Mouse (Mus musculus): ENCODE data around the gene Ifng. TPM values are rescaled to one million over a fixed set of nuclear protein-coding genes. Genes with fewer than 3 reads are reported as not detected.

The Ifng gene
- total and polyA plus RNA-seq, 2 experiments from 2014 or later = not detected

DNA sequence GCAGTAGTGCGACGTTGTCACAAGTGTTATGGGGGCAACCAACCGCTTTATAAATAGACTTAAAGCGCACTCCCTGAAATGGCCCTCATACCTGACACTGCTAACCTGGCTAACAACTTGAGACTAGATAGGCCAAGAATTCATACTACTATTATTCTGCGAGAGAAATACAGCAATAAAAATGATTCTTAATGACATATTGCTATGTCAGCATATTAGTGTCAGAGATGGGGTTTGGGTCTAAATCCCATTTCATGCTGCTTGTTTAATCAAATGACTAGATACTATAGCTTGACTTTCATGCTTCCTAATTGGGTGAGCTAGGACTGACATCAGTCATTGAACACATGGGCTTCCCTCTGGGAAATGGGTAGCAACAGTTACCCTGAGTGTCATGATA lies 39.3 kb downstream of the Ifng start:
- TF ChIP-seq CTCF (IDR thresholded peaks at IDR 0.05; ENCODE audit: low read depth) (no peak), EP300 (IDR thresholded peaks at IDR 0.05; ENCODE audit: low read depth) (no peak)
- WGBS = 96% methylated on average over 5 of the region's 5 CpGs
- Histone ChIP-seq H3K4me1 (ENCODE audit: control insufficient read depth, insufficient read depth) (no peaks in the 10 kb centered on the region), H3K27ac (ENCODE audit: low read depth) (no peak overlapping the region), H3K36me3 (replicated peaks; ENCODE audit: control insufficient read depth, insufficient read depth, low read length) (no peaks in the 10 kb centered on the region), H3K4me3 (ENCODE audit: low read depth, low read length) (no peak overlapping the region), H3K4me2 (ENCODE audit: low read depth, low read length) (no peak overlapping the region), H3K27me3 (ENCODE audit: control insufficient read depth, insufficient read depth, low read length) (no peaks in the 10 kb centered on the region), H3K9ac (replicated peaks; ENCODE audit: low read depth, low read length) (no peak overlapping the region), H3K9me3 (replicated peaks; ENCODE audit: control insufficient read depth, low read length) (no peaks in the 10 kb centered on the region)
- ATAC-seq (ENCODE audit: insufficient read depth, low read depth) (no peak), DNase-seq (ENCODE audit: low spot score) (no peak)

DNA sequence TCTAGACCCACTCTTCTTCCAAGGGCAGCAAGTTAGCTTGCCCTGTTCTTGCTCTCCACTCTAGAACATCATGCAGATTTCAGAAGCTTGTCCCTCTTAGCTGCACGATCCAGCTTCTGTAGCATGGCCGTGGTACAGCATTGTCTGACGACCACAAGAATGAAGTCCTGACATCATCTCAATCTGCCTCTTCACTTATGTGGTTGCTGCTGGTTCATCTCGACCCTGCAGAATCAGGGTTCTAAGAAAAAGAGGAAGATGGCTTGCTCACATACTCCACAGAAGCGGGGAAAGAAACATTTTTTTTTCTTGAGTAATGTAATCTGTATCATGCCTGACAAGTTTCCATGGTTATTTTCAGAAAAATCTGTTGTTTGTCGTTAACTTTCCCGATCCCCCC lies 39.9 kb downstream of the Ifng start:
- Histone ChIP-seq H3K4me2 (ENCODE audit: low read depth, low read length) (no peak overlapping the region), H3K9me3 (replicated peaks; ENCODE audit: control insufficient read depth, low read length) (no peaks in the 10 kb centered on the region), H3K4me1 (ENCODE audit: control insufficient read depth, insufficient read depth) (no peaks in the 10 kb centered on the region), H3K4me3 (ENCODE audit: low read depth, low read length) (no peak overlapping the region), H3K27me3 (ENCODE audit: control insufficient read depth, insufficient read depth, low read length) (no peaks in the 10 kb centered on the region), H3K9ac (replicated peaks; ENCODE audit: low read depth, low read length) (no peak overlapping the region), H3K27ac (ENCODE audit: low read depth) (no peak overlapping the region), H3K36me3 (replicated peaks; ENCODE audit: control insufficient read depth, insufficient read depth, low read length) (no peaks in the 10 kb centered on the region)
- WGBS = 70% methylated on average over 7 of the region's 7 CpGs
- no peak for TF ChIP-seq CTCF (IDR thresholded peaks at IDR 0.05; ENCODE audit: low read depth)
- no peak for TF ChIP-seq EP300 (IDR thresholded peaks at IDR 0.05; ENCODE audit: low read depth)
- no peak for DNase-seq (ENCODE audit: low spot score)
- ATAC-seq (ENCODE audit: insufficient read depth, low read depth) = no peak

DNA sequence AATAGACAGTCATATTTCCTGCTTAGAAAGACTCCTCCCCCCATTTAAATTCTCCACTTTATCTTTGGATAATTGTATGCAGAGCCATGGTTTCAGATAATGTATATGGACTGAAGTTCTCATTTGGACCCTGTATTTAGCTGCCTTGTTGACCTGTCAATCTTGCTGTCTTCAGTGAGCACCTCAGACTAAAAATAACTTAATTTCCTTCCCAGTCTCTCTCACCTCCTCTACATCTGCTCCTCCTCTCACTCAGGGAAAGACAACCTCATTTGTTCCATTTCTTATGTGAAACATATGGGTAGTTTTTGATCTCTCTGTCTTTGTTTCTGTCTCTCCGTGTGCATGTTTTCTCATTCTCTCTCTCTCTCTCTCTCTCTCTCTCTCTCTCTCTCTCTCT lies 53.3 kb downstream of the Ifng start:
- Histone ChIP-seq H3K4me3 (ENCODE audit: low read depth, low read length) (no peak overlapping the region), H3K36me3 (replicated peaks; ENCODE audit: control insufficient read depth, insufficient read depth, low read length) (no peaks in the 10 kb centered on the region), H3K27me3 (ENCODE audit: control insufficient read depth, insufficient read depth, low read length) (no peaks in the 10 kb centered on the region), H3K9ac (replicated peaks; ENCODE audit: low read depth, low read length) (no peak overlapping the region), H3K9me3 (replicated peaks; ENCODE audit: control insufficient read depth, low read length) (no peaks in the 10 kb centered on the region), H3K4me1 (ENCODE audit: control insufficient read depth, insufficient read depth) (no peaks in the 10 kb centered on the region), H3K4me2 (ENCODE audit: low read depth, low read length) (no peak overlapping the region), H3K27ac (ENCODE audit: low read depth) (no peak overlapping the region)
- 76% methylated on average over 1 of the region's 1 CpGs for WGBS
- DNase-seq (ENCODE audit: low spot score) = no peak
- TF ChIP-seq EP300 (IDR thresholded peaks at IDR 0.05; ENCODE audit: low read depth) = no peak
- no peak for TF ChIP-seq CTCF (IDR thresholded peaks at IDR 0.05; ENCODE audit: low read depth)
- ATAC-seq (ENCODE audit: insufficient read depth, low read depth) = no peak

DNA sequence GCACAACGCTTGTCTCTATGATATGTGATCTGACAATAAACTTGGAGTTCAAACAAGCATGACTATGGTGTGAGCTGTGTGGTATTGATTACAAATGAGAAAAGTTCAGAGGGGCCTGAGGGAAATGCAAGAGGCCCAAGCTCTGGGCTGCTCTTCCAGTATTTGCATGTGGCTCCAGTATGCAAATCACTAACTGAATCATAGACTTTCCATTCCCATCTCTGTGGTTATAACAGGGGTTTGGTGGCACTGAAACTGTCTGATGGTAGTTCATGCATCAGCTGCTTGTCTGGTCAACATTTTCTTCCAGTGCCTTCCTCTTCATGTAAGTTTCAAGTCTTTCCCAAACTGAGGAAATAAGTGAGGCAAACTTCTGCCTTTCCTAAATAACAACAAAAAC lies 54.5 kb downstream of the Ifng start:
- H3K4me1 ChIP-seq (ENCODE audit: control insufficient read depth, insufficient read depth) = no peaks in the 10 kb centered on the region
- H3K36me3 ChIP-seq (replicated peaks; ENCODE audit: control insufficient read depth, insufficient read depth, low read length) = no peaks in the 10 kb centered on the region
- no peak overlapping the region for H3K9ac ChIP-seq (replicated peaks; ENCODE audit: low read depth, low read length)
- DNase-seq (ENCODE audit: low spot score) (no peak), ATAC-seq (ENCODE audit: insufficient read depth, low read depth) (no peak)
- no peak overlapping the region for H3K27ac ChIP-seq (ENCODE audit: low read depth)
- H3K4me2 ChIP-seq (ENCODE audit: low read depth, low read length) = no peak overlapping the region
- no peaks in the 10 kb centered on the region for H3K9me3 ChIP-seq (replicated peaks; ENCODE audit: control insufficient read depth, low read length)
- TF ChIP-seq CTCF (IDR thresholded peaks at IDR 0.05; ENCODE audit: low read depth) = no peak
- H3K27me3 ChIP-seq (ENCODE audit: control insufficient read depth, insufficient read depth, low read length) = no peaks in the 10 kb centered on the region
- 98% methylated on average over 1 of the region's 1 CpGs for WGBS
- H3K4me3 ChIP-seq (ENCODE audit: low read depth, low read length) = no peak overlapping the region

Other genes starting within 250 kb of the Ifng start
- gene Il22, start 236.1 kb upstream of the Ifng start, total RNA-seq (2014; rRNA removed; ENCODE audit: low replicate concordance) = not detected in 2 replicates
- gene Il22, start 236.1 kb upstream of the Ifng start, polyA plus RNA-seq (2015; fragmentation: Nextera tagmentation; extraction: Ambion mirVana) = not detected in 2 replicates
- not detected in 2 replicates for gene Gm32717, start 200.3 kb upstream of the Ifng start, total RNA-seq (2014; rRNA removed; ENCODE audit: low replicate concordance)
- gene Gm32717, start 200.3 kb upstream of the Ifng start, polyA plus RNA-seq (2015; fragmentation: Nextera tagmentation; extraction: Ambion mirVana) = not detected in 2 replicates
- gene Gm32802, start 182.4 kb upstream of the Ifng start, total RNA-seq (2014; rRNA removed; ENCODE audit: low replicate concordance) = not detected in 2 replicates
- not detected in 2 replicates for gene Gm32802, start 182.4 kb upstream of the Ifng start, polyA plus RNA-seq (2015; fragmentation: Nextera tagmentation; extraction: Ambion mirVana)
- not detected in 2 replicates for gene Iltifb, start 146.0 kb upstream of the Ifng start, total RNA-seq (2014; rRNA removed; ENCODE audit: low replicate concordance)
- gene Iltifb, start 146.0 kb upstream of the Ifng start, polyA plus RNA-seq (2015; fragmentation: Nextera tagmentation; extraction: Ambion mirVana) = not detected in 2 replicates
- not detected in 2 replicates for gene Gm9040, start 114.1 kb upstream of the Ifng start, total RNA-seq (2014; rRNA removed; ENCODE audit: low replicate concordance)
- not detected in 2 replicates for gene Gm9040, start 114.1 kb upstream of the Ifng start, polyA plus RNA-seq (2015; fragmentation: Nextera tagmentation; extraction: Ambion mirVana)
- not detected in 2 replicates for gene Gm9044, start 108.6 kb upstream of the Ifng start, total RNA-seq (2014; rRNA removed; ENCODE audit: low replicate concordance)
- gene Gm9044, start 108.6 kb upstream of the Ifng start, polyA plus RNA-seq (2015; fragmentation: Nextera tagmentation; extraction: Ambion mirVana) = not detected in 2 replicates
- 0.08 TPM in 1 of 2 replicates, not detected in the other for gene Gm9045, start 103.2 kb upstream of the Ifng start, total RNA-seq (2014; rRNA removed; ENCODE audit: low replicate concordance)
- 0.05 TPM in 2 replicates for gene Gm9045, start 103.2 kb upstream of the Ifng start, polyA plus RNA-seq (2015; fragmentation: Nextera tagmentation; extraction: Ambion mirVana)
- gene Gm9046, start 97.8 kb upstream of the Ifng start, total RNA-seq (2014; rRNA removed; ENCODE audit: low replicate concordance) = not detected in 2 replicates
- gene Gm9046, start 97.8 kb upstream of the Ifng start, polyA plus RNA-seq (2015; fragmentation: Nextera tagmentation; extraction: Ambion mirVana) = not detected in 2 replicates
- not detected in 2 replicates for gene Gm9048, start 92.4 kb upstream of the Ifng start, total RNA-seq (2014; rRNA removed; ENCODE audit: low replicate concordance)
- not detected in 2 replicates for gene Gm9048, start 92.4 kb upstream of the Ifng start, polyA plus RNA-seq (2015; fragmentation: Nextera tagmentation; extraction: Ambion mirVana)
- 0.08 TPM in 1 of 2 replicates, not detected in the other for gene Gm9049, start 86.9 kb upstream of the Ifng start, total RNA-seq (2014; rRNA removed; ENCODE audit: low replicate concordance)
- 0.05 TPM in 2 replicates for gene Gm9049, start 86.9 kb upstream of the Ifng start, polyA plus RNA-seq (2015; fragmentation: Nextera tagmentation; extraction: Ambion mirVana)

Measured in heart, postnatal 0 days (tissue).